Mouse (Mus musculus) midbrain, embryonic 13.5 days (tissue): ENCODE data around the gene Slc43a1. TPM values are rescaled to one million over a fixed set of nuclear protein-coding genes. Genes with fewer than 3 reads are reported as not detected.
"Not testable (repeated sequence)": the region's sequence is repeated elsewhere in the genome, so short reads cannot be mapped to it uniquely, and the experiment has no call there.

Source experiments
- ATAC-seq: fragments of 200-750 bp; cut with Nextera tagmentation; 2 replicates; pipeline ENCODE4 v1.8.0; 2017; ENCODE audit warnings: mild to moderate bottlenecking, moderate TSS enrichment, moderate library complexity
- H3K27ac ChIP-seq: fragments of 300-500 bp; sonication (generic); 2 replicates; pipeline ENCODE4 v1.5.1; 2015; ENCODE audit warnings: inconsistent platforms, mild to moderate bottlenecking, moderate library complexity
- H3K27me3 ChIP-seq: fragments of 300-500 bp; sonication (generic); 2 replicates; pipeline ENCODE4 v1.6.1; 2015; ENCODE audit warnings: mild to moderate bottlenecking, inconsistent platforms
- H3K36me3 ChIP-seq: fragments of 300-500 bp; sonication (generic); 2 replicates; pipeline ENCODE4 v1.6.1; 2015; ENCODE audit warnings: mild to moderate bottlenecking, inconsistent platforms
- H3K4me1 ChIP-seq: fragments of 300-500 bp; sonication (generic); replicated peaks from 2 replicates; pipeline ENCODE4 v1.6.1; 2015; ENCODE audit warnings: inconsistent platforms
- H3K4me2 ChIP-seq: fragments of 300-500 bp; sonication (generic); replicated peaks from 2 replicates; pipeline ENCODE4 v1.6.1; 2015; ENCODE audit warnings: moderate library complexity, mild to moderate bottlenecking, inconsistent platforms
- H3K4me3 ChIP-seq: fragments of 300-500 bp; sonication (generic); replicated peaks from 2 replicates; pipeline ENCODE4 v1.5.1; 2015; ENCODE audit warnings: mild to moderate bottlenecking, inconsistent platforms
- H3K9ac ChIP-seq: fragments of 300-500 bp; sonication (generic); replicated peaks from 2 replicates; pipeline ENCODE4 v1.6.1; 2015; ENCODE audit warnings: mild to moderate bottlenecking, inconsistent platforms
- H3K9me3 ChIP-seq: fragments of 300-500 bp; sonication (generic); 2 replicates; pipeline ENCODE4 v1.6.1; 2016; ENCODE audit warnings: mild to moderate bottlenecking, inconsistent platforms
- WGBS: fragments of 180-500 bp; shearing (Covaris S2); methylation state at CpG from one replicate; pipeline ENCODE4 v1.1.7; 2015; 5-methylcytosine and 5-hydroxymethylcytosine counted together
- polyA plus RNA-seq: library from polyadenylated mRNA; unstranded; fragments of >200 nt; fragmentation: Nextera tagmentation; extraction: Ambion mirVana; gene quantifications from 2 replicates; pipeline ENCODE4 v1.2.1, GENCODE M21; 2015

Gene Slc43a1
- polyA plus RNA-seq, 1 experiment from 2014 or later: 3.3 TPM

DNA sequence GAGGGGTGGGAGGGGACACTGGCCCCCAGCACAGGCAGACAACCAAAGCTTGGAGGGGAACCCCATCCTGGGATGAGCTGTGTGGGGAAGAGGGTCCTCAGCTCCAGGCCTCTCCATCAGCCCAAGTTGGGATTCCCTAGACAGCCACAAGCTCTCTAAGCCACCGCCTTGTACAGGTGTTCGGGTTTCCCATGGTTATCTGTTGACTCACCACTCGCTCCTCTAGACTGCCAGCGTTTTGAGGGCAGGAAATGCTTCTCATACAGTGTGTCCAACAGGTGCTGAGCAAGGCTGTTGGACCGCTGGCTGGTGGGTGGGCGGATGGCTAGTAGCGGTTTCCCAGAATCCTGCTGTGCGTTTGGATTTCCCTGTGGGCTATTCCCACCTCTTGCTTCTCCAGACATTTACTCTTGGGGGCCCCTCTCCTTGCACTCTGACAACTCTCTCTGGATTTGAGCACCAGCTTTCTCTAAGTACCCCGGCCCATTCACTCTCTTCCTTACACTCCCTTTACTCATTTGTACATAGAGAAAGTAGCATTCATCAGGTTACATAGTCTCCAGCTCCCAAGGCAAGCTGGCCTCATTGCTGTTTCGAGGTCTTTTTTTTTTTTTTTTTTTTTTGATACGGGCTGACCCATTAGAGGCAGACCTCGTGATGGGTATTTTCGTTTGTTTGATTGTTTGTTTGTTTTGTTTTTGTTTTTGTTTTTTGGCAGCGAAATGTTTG, 50.8 kb downstream of the Slc43a1 start:
- Histone ChIP-seq H3K36me3 (no peaks in the 10 kb centered on the region), H3K4me3 (peak overlapping the region; percentile 32), H3K27ac (no peak overlapping the region), H3K27me3 (peaks cover 68% of the 10 kb centered on the region), H3K4me1 (peaks cover 42% of the 10 kb centered on the region), H3K9me3 (no peaks in the 10 kb centered on the region), H3K9ac (peak overlapping the region; percentile 32; the same call in 1 of the 2 replicates), H3K4me2 (peak overlapping the region; percentile 51)
- WGBS: 13% methylated on average over 14 of the region's 14 CpGs
- peak; percentile 3; the same call in 1 of the 2 replicates for ATAC-seq

DNA sequence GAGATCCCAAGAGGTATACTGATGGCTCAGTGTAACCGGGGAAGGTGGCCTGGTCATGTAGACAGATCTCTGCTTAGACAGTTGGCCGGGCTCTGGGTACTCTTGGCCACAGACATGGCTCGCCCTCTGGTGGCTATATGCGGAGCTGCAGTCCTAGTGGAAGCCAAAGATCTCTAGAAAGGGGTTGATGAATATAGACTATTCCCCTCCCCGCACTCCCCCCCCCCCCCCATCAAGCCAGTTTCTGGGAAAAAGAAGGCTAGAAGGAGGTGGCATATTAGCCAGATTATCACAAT, 51.3 kb downstream of the Slc43a1 start:
- Histone ChIP-seq H3K4me3 (no peak overlapping the region), H3K9me3 (no peaks in the 10 kb centered on the region), H3K4me1 (peaks cover 40% of the 10 kb centered on the region), H3K9ac (no peak overlapping the region), H3K27ac (no peak overlapping the region), H3K4me2 (no peak overlapping the region), H3K36me3 (no peaks in the 10 kb centered on the region), H3K27me3 (peaks cover 62% of the 10 kb centered on the region)
- WGBS: under 1% methylated on average over 5 of the region's 5 CpGs
- ATAC-seq: no peak

DNA sequence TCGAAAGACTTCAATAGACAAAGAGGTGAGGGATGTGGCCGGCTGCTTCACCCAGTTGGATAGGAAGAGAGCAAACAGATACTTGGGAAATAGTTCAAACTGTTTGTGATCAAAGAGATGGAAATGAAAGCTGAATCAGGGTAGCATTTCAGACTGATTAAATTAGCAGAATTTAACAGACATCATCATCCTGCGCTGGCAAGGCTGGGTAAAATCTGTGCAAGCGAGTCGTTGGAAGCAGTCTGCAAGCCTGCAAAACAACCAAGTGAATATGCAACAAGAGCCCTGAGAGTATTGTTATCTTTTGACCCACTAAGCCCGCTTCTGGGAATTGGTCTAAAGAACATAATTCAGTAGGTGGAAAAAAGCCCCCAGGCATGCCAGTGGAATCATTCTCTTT, 54.7 kb downstream of the Slc43a1 start:
- 39% methylated on average over 6 of the region's 6 CpGs for WGBS
- peaks cover 30% of the 10 kb centered on the region for H3K27me3 ChIP-seq
- no peaks in the 10 kb centered on the region for H3K36me3 ChIP-seq
- no peak overlapping the region for H3K4me3 ChIP-seq
- H3K4me1 ChIP-seq: peaks cover 11% of the 10 kb centered on the region
- H3K9me3 ChIP-seq: no peaks in the 10 kb centered on the region
- no peak overlapping the region for H3K9ac ChIP-seq
- ATAC-seq: no peak
- H3K4me2 ChIP-seq: no peak overlapping the region
- H3K27ac ChIP-seq: no peak overlapping the region

DNA sequence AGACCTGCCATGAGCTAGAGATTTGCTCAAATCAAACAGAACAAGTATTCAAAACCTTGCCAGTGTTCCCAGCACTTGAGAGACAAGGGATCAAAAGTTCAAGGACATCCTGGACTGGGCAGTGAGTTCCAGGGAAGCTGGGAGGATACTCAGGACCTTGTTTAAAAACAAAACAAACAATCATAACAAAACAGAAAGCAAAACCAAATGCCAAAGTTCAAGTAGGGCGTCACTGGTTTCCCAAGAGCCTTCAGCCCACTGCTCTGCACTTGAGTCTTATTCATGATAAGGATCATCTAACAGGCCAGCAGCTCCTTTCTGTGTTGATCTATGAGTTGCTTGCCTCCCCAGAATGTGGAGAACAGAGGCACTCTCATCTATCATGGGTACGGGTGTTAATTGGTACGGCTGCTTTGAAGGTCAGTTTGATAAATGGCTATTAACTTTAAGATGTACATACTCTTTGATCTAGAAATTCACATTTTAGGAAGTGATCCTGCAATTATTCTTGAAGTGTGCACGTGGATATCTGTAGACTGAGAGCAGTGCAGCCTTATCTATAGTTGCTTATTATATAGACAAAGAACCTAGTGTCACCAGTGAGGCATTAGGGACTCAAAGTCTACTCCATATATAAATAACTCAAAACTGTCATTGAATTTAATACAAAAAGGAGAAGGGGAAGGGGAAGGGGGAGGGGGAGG, 57.0 kb downstream of the Slc43a1 start:
- 72% methylated on average over 4 of the region's 4 CpGs for WGBS
- Histone ChIP-seq H3K4me2 (no peak overlapping the region), H3K9me3 (no peaks in the 10 kb centered on the region), H3K36me3 (no peaks in the 10 kb centered on the region), H3K4me1 (no peaks in the 10 kb centered on the region; the same call in 1 of the 2 replicates), H3K27ac (no peak overlapping the region), H3K9ac (no peak overlapping the region), H3K4me3 (no peak overlapping the region), H3K27me3 (peaks cover 16% of the 10 kb centered on the region; the same call in 1 of the 2 replicates)
- ATAC-seq: no peak

DNA sequence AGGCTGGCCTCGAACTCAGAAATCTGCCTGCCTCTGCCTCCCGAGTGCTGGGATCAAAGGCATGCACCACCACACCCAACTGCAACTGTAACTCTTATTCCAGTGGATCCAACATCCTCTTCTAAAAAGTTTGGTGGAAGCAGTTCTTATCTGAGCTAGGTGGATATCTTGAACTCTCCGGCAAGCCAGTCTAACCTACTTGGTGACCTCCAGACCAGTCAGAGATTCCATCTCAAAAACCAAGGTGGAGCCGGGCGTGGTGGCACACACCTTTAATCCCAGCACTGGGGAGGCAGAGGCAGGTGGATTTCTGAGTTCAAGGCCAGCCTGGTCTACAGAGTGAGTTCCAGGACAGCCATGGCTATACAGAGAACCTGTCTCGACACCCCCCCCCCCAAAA, 58.0 kb downstream of the Slc43a1 start:
- not testable (repeated sequence) for H3K27ac ChIP-seq, H3K9me3 ChIP-seq, H3K4me3 ChIP-seq, H3K4me2 ChIP-seq, ATAC-seq, H3K27me3 ChIP-seq, H3K36me3 ChIP-seq, H3K4me1 ChIP-seq, H3K9ac ChIP-seq
- WGBS: 92% methylated on average over 6 of the region's 6 CpGs

DNA sequence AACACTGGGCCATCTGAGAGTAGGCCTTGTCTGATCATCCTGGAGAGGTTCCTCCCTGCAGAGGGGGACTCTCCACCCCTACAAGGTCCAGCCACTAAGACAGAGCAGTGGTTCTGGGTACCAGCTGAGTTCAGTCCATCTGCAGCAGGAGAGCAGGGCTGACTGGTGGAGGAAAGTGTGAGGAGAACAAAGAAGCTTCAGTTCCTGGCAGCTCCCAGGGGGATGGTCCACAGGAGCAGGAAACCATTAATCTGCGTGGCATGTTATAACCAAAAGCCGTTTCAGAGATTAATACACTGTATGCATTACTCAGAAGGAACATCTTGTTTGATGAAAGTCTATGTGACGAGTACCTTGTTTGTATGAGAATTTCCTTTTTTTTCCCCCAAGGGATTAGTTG, 74.1 kb downstream of the Slc43a1 start:
- Histone ChIP-seq H3K27me3 (no peaks in the 10 kb centered on the region), H3K4me2 (no peak overlapping the region), H3K36me3 (no peaks in the 10 kb centered on the region), H3K4me1 (no peaks in the 10 kb centered on the region), H3K9me3 (no peaks in the 10 kb centered on the region), H3K9ac (no peak overlapping the region), H3K4me3 (no peak overlapping the region), H3K27ac (no peak overlapping the region)
- ATAC-seq: no peak
- WGBS: 71% methylated on average over 3 of the region's 3 CpGs

Other genes with a start within 250 kb of the Slc43a1 start
- gene Ctnnd1, start 188.1 kb upstream of the Slc43a1 start, polyA plus RNA-seq: 30.4 and 38.0 TPM in 2 replicates
- gene Btbd18, start 179.8 kb upstream of the Slc43a1 start, polyA plus RNA-seq: 0.35 and 0.42 TPM in 2 replicates
- gene Selenoh, start 168.1 kb upstream of the Slc43a1 start, polyA plus RNA-seq: 272 and 278 TPM in 2 replicates
- not detected in 2 replicates for gene Gm28635, start 160.8 kb upstream of the Slc43a1 start, polyA plus RNA-seq
- 49.3 and 53.3 TPM in 2 replicates for gene Med19, start 160.4 kb upstream of the Slc43a1 start, polyA plus RNA-seq
- 226 and 249 TPM in 2 replicates for gene Tmx2, start 159.7 kb upstream of the Slc43a1 start, polyA plus RNA-seq
- 18.3 and 18.9 TPM in 2 replicates for gene Zdhhc5, start 123.7 kb upstream of the Slc43a1 start, polyA plus RNA-seq
- 32.8 and 34.5 TPM in 2 replicates for gene Clp1, start 111.5 kb upstream of the Slc43a1 start, polyA plus RNA-seq
- 30.7 and 32.0 TPM in 2 replicates for gene Ypel4, start 104.8 kb upstream of the Slc43a1 start, polyA plus RNA-seq
- gene Gm19426, start 95.2 kb upstream of the Slc43a1 start, polyA plus RNA-seq: 7.9 and 8.1 TPM in 2 replicates
- gene Serping1, start 63.4 kb upstream of the Slc43a1 start, polyA plus RNA-seq: 32.6 and 33.1 TPM in 2 replicates
- gene Ube2l6, start 40.0 kb upstream of the Slc43a1 start, polyA plus RNA-seq: 15.6 and 16.6 TPM in 2 replicates
- gene Smtnl1, start 16.2 kb upstream of the Slc43a1 start, polyA plus RNA-seq: not detected in 2 replicates
- gene Timm10, start 11.9 kb upstream of the Slc43a1 start, polyA plus RNA-seq: 53.6 and 54.5 TPM in 2 replicates
- 2.2 and 3.6 TPM in 2 replicates for gene Rtn4rl2, start 47.9 kb downstream of the Slc43a1 start, polyA plus RNA-seq
- 4.8 and 5.4 TPM in 2 replicates for gene Slc43a3, start 97.7 kb downstream of the Slc43a1 start, polyA plus RNA-seq
- 0.19 and 0.49 TPM in 2 replicates for gene Prg2, start 141.6 kb downstream of the Slc43a1 start, polyA plus RNA-seq
- gene Prg3, start 149.4 kb downstream of the Slc43a1 start, polyA plus RNA-seq: not detected in 2 replicates
- 221 and 223 TPM in 2 replicates for gene Ssrp1, start 198.4 kb downstream of the Slc43a1 start, polyA plus RNA-seq
- gene P2rx3, start 198.6 kb downstream of the Slc43a1 start, polyA plus RNA-seq: 2.5 and 3.0 TPM in 2 replicates
- gene Tnks1bp1, start 209.2 kb downstream of the Slc43a1 start, polyA plus RNA-seq: 27.1 and 30.9 TPM in 2 replicates